Comparison of ENCODE assay signal across 24 mouse cellular contexts in the genomic region with DNA sequence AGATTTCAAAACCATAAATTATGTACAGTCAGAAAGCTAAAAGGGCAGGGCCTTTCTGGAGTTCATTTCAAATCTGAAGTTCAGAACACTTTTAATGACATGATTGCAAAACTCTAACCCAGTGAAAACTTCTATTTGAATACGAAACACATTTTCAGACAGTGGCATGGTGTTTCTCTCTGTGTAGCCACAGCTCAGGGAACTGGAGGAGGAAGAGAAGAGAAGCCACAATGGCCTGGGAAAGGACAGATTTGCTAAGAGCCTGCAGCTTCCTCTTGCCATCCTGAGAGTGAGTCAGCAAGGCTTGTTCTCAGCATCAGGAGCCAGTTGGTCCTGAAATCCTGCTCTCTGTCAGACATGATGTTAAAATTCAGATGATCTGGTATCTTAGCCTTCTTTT.
DNase-seq lines count a peak whose midpoint lies in the region; ATAC-seq and TF ChIP-seq lines count a peak whose summit lies in the region.
"Had no signal": no experiment of that assay in that cellular context is flagged by ENCODE, and none has a peak within 500 bp of the region (broad histone marks: within the 10 kb centered on the region; RNA-seq: fewer than 3 reads in every experiment).

No protein-coding gene starts in this region.

- H3K9me3 ChIP-seq in forebrain, postnatal 0 days (ENCODE audit: low read length): no peaks in the 10 kb centered on the region
- H3K9me3 ChIP-seq in forebrain, embryonic 12.5 days: no peaks in the 10 kb centered on the region
- H3K9me3 ChIP-seq: embryonic facial prominence, embryonic 15.5 days; forebrain, embryonic 10.5 days; forebrain, embryonic 15.5 days; heart, embryonic 10.5 days; hindbrain, embryonic 13.5 days had no signal

- peak; percentile 16 for DNase-seq in forebrain, postnatal 0 days
- DNase-seq in liver, adult 2 months (ENCODE audit: extremely low read depth, low read depth, low spot score): peak; percentile 9
- DNase-seq in liver: no peak
- peak; percentile 1 for DNase-seq in adrenal gland, postnatal 25 days
- DNase-seq in kidney, postnatal 14 days: no peak
- DNase-seq: B cell, adult 2 months; cerebellum, adult 11 months; cerebellum, adult 8-10 months; cerebellum, postnatal 14 days; embryo, embryonic 11 days; gastrocnemius, postnatal 36 days; heart, adult 18-20 months; heart, postnatal 10 days; kidney, adult 11 months had no signal

- H3K36me3 ChIP-seq in forebrain, postnatal 0 days (ENCODE audit: insufficient read depth): no peaks in the 10 kb centered on the region
- H3K36me3 ChIP-seq in forebrain, embryonic 12.5 days (replicated peaks): no peaks in the 10 kb centered on the region
- H3K36me3 ChIP-seq in liver, adult 2 months (ENCODE audit: control insufficient read depth, insufficient read depth, low read length): no peaks in the 10 kb centered on the region
- H3K36me3 ChIP-seq: embryonic facial prominence, embryonic 15.5 days; forebrain, embryonic 10.5 days; forebrain, embryonic 15.5 days; G1E; heart, embryonic 10.5 days; hindbrain, embryonic 13.5 days had no signal

- no peak overlapping the region for H3K4me2 ChIP-seq in forebrain, postnatal 0 days (ENCODE audit: low read depth)
- no peak overlapping the region for H3K4me2 ChIP-seq in forebrain, embryonic 12.5 days
- H3K4me2 ChIP-seq: embryonic facial prominence, embryonic 15.5 days; forebrain, embryonic 15.5 days; hindbrain, embryonic 13.5 days had no signal

- H3K9ac ChIP-seq in forebrain, postnatal 0 days: no peak overlapping the region
- H3K9ac ChIP-seq in forebrain, embryonic 12.5 days: no peak overlapping the region
- H3K9ac ChIP-seq in liver, adult 2 months (ENCODE audit: low read depth, low read length): no peak overlapping the region
- H3K9ac ChIP-seq: embryonic facial prominence, embryonic 15.5 days; forebrain, embryonic 15.5 days; hindbrain, embryonic 13.5 days had no signal

- no peak for TF ChIP-seq CTCF in forebrain, postnatal 0 days (IDR thresholded peaks at IDR 0.05; ENCODE audit: low read depth)
- TF ChIP-seq CTCF in liver, adult 2 months (IDR thresholded peaks at IDR 0.05; ENCODE audit: low read depth, low read length): no peak

- no peaks in the 10 kb centered on the region for H3K27me3 ChIP-seq in forebrain, postnatal 0 days (ENCODE audit: insufficient read depth, low read length)
- H3K27me3 ChIP-seq in forebrain, embryonic 12.5 days: no peaks in the 10 kb centered on the region
- H3K27me3 ChIP-seq in liver, adult 2 months (ENCODE audit: control insufficient read depth, insufficient read depth, low read length): no peaks in the 10 kb centered on the region
- H3K27me3 ChIP-seq: embryonic facial prominence, embryonic 15.5 days; forebrain, embryonic 15.5 days; hindbrain, embryonic 13.5 days had no signal

- WGBS in forebrain, postnatal 0 days: 75% methylated on average over 1 of the region's 1 CpGs
- WGBS in forebrain, embryonic 12.5 days: 89% methylated on average over 1 of the region's 1 CpGs
- WGBS in liver, adult 2 months: 64% methylated on average over 1 of the region's 1 CpGs

- no peak overlapping the region for H3K27ac ChIP-seq in forebrain, postnatal 0 days (ENCODE audit: low read depth, low read length)
- no peak overlapping the region for H3K27ac ChIP-seq in forebrain, embryonic 12.5 days
- H3K27ac ChIP-seq in liver, adult 2 months (replicated peaks; ENCODE audit: insufficient read depth, low read depth, low read length): no peak overlapping the region
- H3K27ac ChIP-seq: embryonic facial prominence, embryonic 15.5 days; forebrain, embryonic 10.5 days; forebrain, embryonic 15.5 days; heart, embryonic 10.5 days; hindbrain, embryonic 13.5 days; hindbrain, postnatal 0 days had no signal

- TF ChIP-seq POLR2A in liver, adult 2 months (IDR thresholded peaks at IDR 0.05; ENCODE audit: extremely low read depth, insufficient read depth, low read length): no peak

- H3K4me3 ChIP-seq in forebrain, postnatal 0 days (ENCODE audit: low read depth, low read length): no peak overlapping the region
- no peak overlapping the region for H3K4me3 ChIP-seq in forebrain, embryonic 12.5 days (replicated peaks)
- H3K4me3 ChIP-seq in liver, adult 2 months (ENCODE audit: insufficient read depth, low read depth, low read length): no peak overlapping the region
- H3K4me3 ChIP-seq: embryonic facial prominence, embryonic 15.5 days; erythroblast, embryonic 14.5 days; forebrain, embryonic 10.5 days; forebrain, embryonic 15.5 days; heart, embryonic 10.5 days; hindbrain, embryonic 13.5 days had no signal

- no peaks in the 10 kb centered on the region for H3K4me1 ChIP-seq in forebrain, postnatal 0 days (ENCODE audit: insufficient read depth)
- H3K4me1 ChIP-seq in forebrain, embryonic 12.5 days: no peaks in the 10 kb centered on the region
- no peaks in the 10 kb centered on the region for H3K4me1 ChIP-seq in liver, adult 2 months (ENCODE audit: control insufficient read depth, insufficient read depth, low read length)
- H3K4me1 ChIP-seq: embryonic facial prominence, embryonic 15.5 days; forebrain, embryonic 10.5 days; forebrain, embryonic 15.5 days; heart, embryonic 10.5 days; hindbrain, embryonic 13.5 days had no signal

- no peak for ATAC-seq in forebrain, postnatal 0 days
- ATAC-seq in forebrain, embryonic 12.5 days (ENCODE audit: low FRiP score): no peak
- ATAC-seq: CD4-positive, CD25-positive, alpha-beta regulatory T cell, adult 4 months; forebrain, embryonic 15.5 days; hindbrain, postnatal 0 days had no signal

- H3K79me2 ChIP-seq in liver, adult 2 months (ENCODE audit: control insufficient read depth, insufficient read depth, low read length): no peaks in the 10 kb centered on the region

Comparison
In these comparisons a context has a peak if more than half of its experiments do, and no peak if none do; other contexts are left out.
1. DNase-seq: peak in forebrain, postnatal 0 days (single experiment), liver, adult 2 months (single experiment) and adrenal gland, postnatal 25 days (single experiment); none in liver (single experiment) and kidney, postnatal 14 days (single experiment).